Mouse (Mus musculus): ENCODE data around the gene Exosc6.
A peak's percentile ranks its signal among the peaks of the same experiment; 100 is the strongest.
"Not testable (repeated sequence)": the region's sequence is repeated elsewhere in the genome, so short reads cannot be mapped to it uniquely, and the experiment has no call there.

Exosc6 gene

GRCm38 (mm10) chr8:111058946-111059572 lies 2.9 kb downstream of the Exosc6 start:
- no peak for DNase-seq (ENCODE audit: extremely low spot score, low read depth, low spot score)

GRCm38 (mm10) chr8:111061688-111062071 lies 5.5 kb downstream of the Exosc6 start:
- no peak for DNase-seq (ENCODE audit: extremely low spot score, low read depth, low spot score)

DNA sequence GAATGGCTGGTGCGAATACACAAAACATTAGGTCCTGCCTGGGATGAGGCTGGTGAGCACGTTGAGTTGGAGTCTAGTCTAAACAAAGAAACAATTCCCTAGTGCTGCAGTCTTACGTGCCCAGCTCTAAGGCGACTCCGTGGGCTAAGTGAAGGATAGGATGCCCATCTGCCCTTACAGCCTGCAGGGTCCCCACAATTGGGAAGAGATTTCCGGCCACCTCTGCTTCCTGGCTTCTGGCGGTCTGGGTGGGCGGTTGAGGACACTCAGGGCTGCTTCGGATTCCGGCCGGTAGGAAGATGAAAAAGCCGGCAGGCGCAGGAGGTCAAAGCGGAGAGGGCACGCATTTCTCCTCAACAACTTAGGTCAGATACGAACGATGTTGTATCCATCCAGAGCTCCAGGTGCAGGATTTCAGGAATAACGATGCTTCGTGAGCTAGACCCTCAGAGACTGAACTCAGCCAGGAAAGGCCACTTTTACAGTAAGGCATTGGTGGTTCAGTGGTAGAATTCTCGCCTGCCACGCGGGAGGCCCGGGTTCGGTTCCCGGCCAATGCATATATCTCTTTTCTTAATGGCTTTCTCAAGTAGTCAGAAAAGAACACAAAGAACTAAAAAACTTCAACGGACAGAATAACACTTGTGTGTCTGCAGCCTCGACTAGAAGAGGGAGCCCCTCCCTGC lies 6.1 kb downstream of the Exosc6 start:
- peak; percentile 95 for DNase-seq (ENCODE audit: extremely low spot score, low read depth, low spot score)

GRCm38 (mm10) chr8:111062893-111063292 lies 6.8 kb downstream of the Exosc6 start:
- no peak for DNase-seq (ENCODE audit: extremely low spot score, low read depth, low spot score)

- no peak for DNase-seq (ENCODE audit: extremely low spot score, low read depth, low spot score)
Observed at GRCm38 (mm10) chr8:111066308-111066707, 10.2 kb downstream of the Exosc6 start.

DNA sequence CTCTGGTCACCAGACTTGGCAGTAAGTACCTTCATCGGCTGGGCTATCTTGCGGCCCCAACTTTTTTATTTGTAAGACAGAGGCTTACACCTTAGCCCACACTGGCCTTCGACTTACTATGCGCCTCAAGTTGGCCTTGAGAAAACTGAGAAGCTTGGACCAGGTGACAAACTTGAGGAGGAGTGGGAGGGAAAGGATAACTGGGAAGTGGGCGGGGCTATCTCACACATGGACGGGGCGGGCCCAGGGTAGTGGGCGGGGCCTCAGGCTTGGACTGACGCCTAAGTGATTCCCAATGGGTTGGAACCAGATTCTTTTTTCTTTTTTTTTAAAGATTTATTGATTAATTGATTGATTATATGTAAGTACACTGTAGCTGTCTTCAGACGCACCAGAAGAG lies 11.3 kb downstream of the Exosc6 start:
- no peak for DNase-seq (ENCODE audit: extremely low spot score, low read depth, low spot score)

DNA sequence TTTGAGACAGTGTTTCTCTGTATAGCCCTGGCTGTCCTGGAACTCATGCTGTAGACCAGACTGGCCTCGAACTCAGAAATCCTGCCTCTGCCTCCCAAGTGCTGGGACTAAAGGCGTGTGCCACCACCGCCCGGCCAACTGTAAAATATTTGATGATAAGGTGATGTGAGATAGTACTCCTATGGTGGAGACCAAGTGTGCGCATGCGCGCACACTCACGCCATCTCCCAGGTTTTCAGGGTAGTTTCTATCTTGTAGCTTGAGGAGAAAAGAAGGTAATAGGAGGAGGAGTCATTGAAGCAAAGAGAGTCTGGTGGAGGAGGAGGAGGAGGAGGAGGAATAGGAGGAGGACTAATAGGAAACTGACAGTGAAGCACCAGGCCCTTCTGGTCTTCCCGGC lies 12.5 kb downstream of the Exosc6 start:
- DNase-seq (ENCODE audit: extremely low spot score, low read depth, low spot score) = not testable (repeated sequence)

DNA sequence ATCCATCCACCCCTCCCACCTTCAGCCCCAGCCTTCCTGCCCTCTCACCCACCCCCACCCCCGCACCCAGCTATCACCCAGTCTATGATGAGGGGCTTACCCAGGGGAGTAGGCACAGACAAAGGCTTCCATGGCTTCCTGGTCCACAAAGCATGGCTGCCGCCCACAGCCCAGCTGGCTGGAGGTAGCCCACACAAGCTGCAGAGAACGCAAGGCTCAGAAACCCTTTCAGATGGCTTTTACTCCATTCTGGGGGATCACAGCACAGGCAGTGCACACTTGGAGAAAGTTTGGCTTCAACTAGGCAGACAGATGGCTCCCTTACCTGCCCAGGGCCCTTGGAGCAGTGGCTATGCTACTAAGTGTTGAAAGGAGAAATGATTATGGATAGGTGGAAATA lies 19.8 kb downstream of the Exosc6 start:
- DNase-seq (ENCODE audit: extremely low spot score, low read depth, low spot score) = no peak

GRCm38 (mm10) chr8:111079461-111079860 lies 23.3 kb downstream of the Exosc6 start:
- DNase-seq (ENCODE audit: extremely low spot score, low read depth, low spot score) = no peak

GRCm38 (mm10) chr8:111079861-111080271 lies 23.7 kb downstream of the Exosc6 start:
- DNase-seq (ENCODE audit: extremely low spot score, low read depth, low spot score) = no peak

- no peak for DNase-seq (ENCODE audit: extremely low spot score, low read depth, low spot score)
Observed at GRCm38 (mm10) chr8:111081580-111082258, 25.6 kb downstream of the Exosc6 start.

DNA sequence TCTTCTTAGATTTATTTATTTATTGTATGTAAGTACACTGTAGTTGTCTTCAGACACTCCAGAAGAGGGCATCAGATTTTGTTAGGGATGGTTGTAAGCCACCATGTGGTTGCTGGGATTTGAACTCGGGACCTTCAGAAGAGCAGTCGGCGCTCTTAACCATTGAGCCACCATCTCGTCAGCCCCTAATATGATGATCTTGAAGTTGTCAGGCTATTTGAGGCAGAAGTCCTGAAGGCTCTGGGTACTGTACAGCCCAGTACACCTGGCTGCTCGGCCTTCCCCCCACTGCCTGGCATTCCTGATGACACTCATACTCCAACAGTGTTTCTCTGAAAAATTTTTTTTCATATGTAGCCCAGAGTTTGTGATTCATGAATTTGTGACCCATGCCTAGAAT lies 27.8 kb downstream of the Exosc6 start:
- DNase-seq (ENCODE audit: extremely low spot score, low read depth, low spot score) = not testable (repeated sequence)

DNA sequence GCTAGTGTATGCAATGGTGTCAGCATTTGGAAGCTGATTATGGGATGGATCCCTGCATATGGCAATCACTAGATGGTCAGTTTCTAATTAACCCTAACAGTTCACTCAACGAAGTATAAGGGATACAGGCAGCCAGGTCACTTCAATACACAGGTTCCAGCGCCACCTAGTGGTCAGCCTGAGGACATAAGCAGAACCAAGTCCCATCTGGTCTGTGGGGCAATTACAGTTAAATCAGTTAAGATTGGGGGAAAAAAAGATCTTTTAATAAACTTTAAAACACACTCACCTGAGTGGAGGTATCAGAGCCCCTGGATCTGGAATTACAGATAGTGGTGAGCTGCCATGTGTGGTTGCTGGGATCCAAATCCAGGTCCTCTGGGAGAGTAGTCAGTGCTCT lies 34.0 kb downstream of the Exosc6 start:
- peak; percentile 66 for DNase-seq (ENCODE audit: extremely low spot score, low read depth, low spot score)

- DNase-seq (ENCODE audit: extremely low spot score, low read depth, low spot score) = no peak
Observed at GRCm38 (mm10) chr8:111091706-111092105, 35.6 kb downstream of the Exosc6 start.

- not testable (repeated sequence) for DNase-seq (ENCODE audit: extremely low spot score, low read depth, low spot score)
Observed at GRCm38 (mm10) chr8:111092326-111092725, 36.2 kb downstream of the Exosc6 start, which contains the start of gene Clec18a. Gene Clec18a, minus strand, starts transcription at chr8:111092426.

GRCm38 (mm10) chr8:111093865-111094718 lies 38.0 kb downstream of the Exosc6 start, which contains the start of gene Pdpr:
Gene Pdpr, plus strand, starts transcription at chr8:111094630.
- DNase-seq (ENCODE audit: extremely low spot score, low read depth, low spot score) = peak; percentile 16

DNA sequence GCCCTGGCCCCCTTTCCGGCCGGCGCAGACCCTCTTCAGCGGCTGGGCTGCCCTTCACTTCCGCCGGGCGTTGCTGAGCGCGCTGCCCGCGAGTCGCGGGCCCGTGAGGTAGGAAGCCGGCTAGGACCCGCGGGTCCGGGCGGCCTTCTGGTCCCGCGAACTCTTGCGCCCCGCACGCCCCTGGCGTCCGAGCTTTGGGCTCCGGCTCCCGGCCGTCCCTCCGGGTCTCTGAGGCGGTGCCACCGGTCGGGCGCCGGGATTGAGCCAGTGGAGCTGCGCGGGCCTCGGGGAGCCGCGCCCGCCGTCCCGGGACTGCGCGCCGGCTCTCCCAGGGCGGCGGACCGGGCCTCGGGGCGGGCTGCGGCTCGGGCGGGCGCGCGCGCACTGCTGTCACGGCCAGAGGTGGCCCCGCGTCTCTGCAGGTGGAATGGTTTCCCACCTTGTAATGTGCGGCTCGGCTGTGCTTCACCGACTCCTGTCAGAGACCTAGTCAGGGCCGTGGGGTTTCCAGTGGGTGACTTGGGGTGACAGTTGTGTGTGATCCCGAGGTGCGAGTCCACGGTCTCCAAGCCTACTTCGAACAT lies 38.7 kb downstream of the Exosc6 start:
- DNase-seq (ENCODE audit: extremely low spot score, low read depth, low spot score) = not testable (repeated sequence)

Measured in hindlimb bud, embryonic 11.5 days (tissue).